Mouse (Mus musculus) neural tube, embryonic 12.5 days (tissue): ENCODE measurements at regions not wholly inside any gene's neighbourhood (a gene's known extent, or its start where the extent isn't known, plus 50 kb on each side); places are given as distances from the start of the nearest gene placed in this dataset.

Source experiments
- ATAC-seq: fragments of 200-750 bp; cut with Nextera tagmentation; 2 replicates; pipeline ENCODE4 v1.8.0; 2017; ENCODE audit warnings: low read depth, mild to moderate bottlenecking, moderate TSS enrichment, moderate library complexity; ENCODE audit not compliant: low FRiP score
- H3K27ac ChIP-seq: fragments of 300-500 bp; sonication (generic); 2 replicates; pipeline ENCODE4 v1.5.1; 2016
- H3K27me3 ChIP-seq: fragments of 300-500 bp; sonication (generic); replicated peaks from 2 replicates; pipeline ENCODE4 v1.6.1; 2016; ENCODE audit warnings: mild to moderate bottlenecking
- H3K36me3 ChIP-seq: fragments of 300-500 bp; sonication (generic); 2 replicates; pipeline ENCODE4 v1.6.1; 2016; ENCODE audit warnings: mild to moderate bottlenecking
- H3K4me1 ChIP-seq: fragments of 300-500 bp; sonication (generic); 2 replicates; pipeline ENCODE4 v1.6.1; 2016
- H3K4me2 ChIP-seq: fragments of 300-500 bp; sonication (generic); replicated peaks from 2 replicates; pipeline ENCODE4 v1.6.1; 2016; ENCODE audit warnings: mild to moderate bottlenecking
- H3K4me3 ChIP-seq: fragments of 300-500 bp; sonication (generic); 2 replicates; pipeline ENCODE4 v1.5.1; 2016
- H3K9ac ChIP-seq: fragments of 300-500 bp; sonication (generic); 2 replicates; pipeline ENCODE4 v1.6.1; 2016; ENCODE audit warnings: mild to moderate bottlenecking
- H3K9me3 ChIP-seq: fragments of 300-500 bp; sonication (generic); 2 replicates; pipeline ENCODE4 v1.6.1; 2016; ENCODE audit warnings: mild to moderate bottlenecking
- WGBS: fragments of 180-500 bp; shearing (Covaris S2); methylation state at CpG from one replicate; pipeline ENCODE4 v1.1.7; 2016; 5-methylcytosine and 5-hydroxymethylcytosine counted together

- no peak overlapping the region for H3K27ac ChIP-seq
- no peaks in the 10 kb centered on the region for H3K27me3 ChIP-seq
- ATAC-seq: no peak
- WGBS: 96% methylated on average over 1 of the region's 1 CpGs
- H3K9me3 ChIP-seq: no peaks in the 10 kb centered on the region
- no peak overlapping the region for H3K4me3 ChIP-seq
- no peak overlapping the region for H3K9ac ChIP-seq
- H3K4me2 ChIP-seq: no peak overlapping the region
- H3K36me3 ChIP-seq: no peaks in the 10 kb centered on the region
- no peaks in the 10 kb centered on the region for H3K4me1 ChIP-seq
These were observed 209.5 kb upstream of the Rag2 start for GRCm38 (mm10) chr2:101415002-101415401.

- Histone ChIP-seq H3K27me3 (no peaks in the 10 kb centered on the region), H3K36me3 (no peaks in the 10 kb centered on the region), H3K9me3 (no peaks in the 10 kb centered on the region), H3K4me3 (no peak overlapping the region), H3K4me2 (no peak overlapping the region), H3K27ac (no peak overlapping the region), H3K9ac (no peak overlapping the region), H3K4me1 (no peaks in the 10 kb centered on the region)
- WGBS: 63% methylated on average over 3 of the region's 3 CpGs
- no peak for ATAC-seq
These were observed 207.8 kb upstream of the Rag2 start for GRCm38 (mm10) chr2:101416702-101417101.

DNA sequence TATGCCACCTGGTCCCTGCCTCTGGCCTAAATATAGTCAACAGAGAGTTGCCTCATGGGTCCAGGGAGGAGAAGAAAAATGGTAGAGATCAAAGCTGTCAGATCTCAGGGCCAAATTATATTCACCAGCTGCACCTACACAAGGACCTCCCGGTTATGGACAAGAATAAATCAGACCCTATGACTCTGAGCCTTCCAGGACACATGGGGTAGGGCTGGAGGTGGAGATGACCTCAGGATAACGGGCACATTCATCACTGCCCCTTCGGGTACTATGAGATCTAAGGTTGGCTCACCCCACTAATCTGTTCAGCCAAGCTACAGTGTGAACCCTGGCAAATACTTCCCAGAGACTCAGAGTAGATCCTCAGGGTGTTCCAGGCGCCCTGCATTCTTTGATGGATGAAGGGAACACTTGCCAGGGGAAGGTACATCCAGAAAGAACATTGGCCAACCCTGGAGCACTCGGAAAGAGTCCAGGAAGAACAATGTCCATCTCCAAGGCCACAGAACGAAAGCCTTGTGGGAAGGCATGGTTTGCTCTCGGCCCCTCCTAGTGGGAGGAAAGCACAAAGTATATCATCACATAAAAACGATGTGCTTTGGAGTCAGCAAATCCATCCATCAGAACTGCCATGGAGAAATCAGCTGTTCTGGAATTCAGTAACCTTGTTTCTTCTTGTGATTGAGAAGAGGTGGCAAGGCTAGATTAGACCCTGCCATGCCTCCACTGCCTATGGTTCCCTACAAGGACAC lies 191.2 kb upstream of the Rag2 start:
- no peak overlapping the region for H3K4me3 ChIP-seq
- no peaks in the 10 kb centered on the region for H3K27me3 ChIP-seq
- no peak overlapping the region for H3K4me2 ChIP-seq
- ATAC-seq: no peak
- WGBS: 81% methylated on average over 8 of the region's 8 CpGs
- H3K4me1 ChIP-seq: no peaks in the 10 kb centered on the region
- H3K9me3 ChIP-seq: no peaks in the 10 kb centered on the region
- no peaks in the 10 kb centered on the region for H3K36me3 ChIP-seq
- H3K9ac ChIP-seq: no peak overlapping the region
- no peak overlapping the region for H3K27ac ChIP-seq

- 73% methylated on average over 5 of the region's 5 CpGs for WGBS
- Histone ChIP-seq H3K4me1 (no peaks in the 10 kb centered on the region), H3K9ac (no peak overlapping the region), H3K36me3 (no peaks in the 10 kb centered on the region), H3K27ac (no peak overlapping the region), H3K4me2 (no peak overlapping the region), H3K4me3 (no peak overlapping the region), H3K27me3 (no peaks in the 10 kb centered on the region), H3K9me3 (no peaks in the 10 kb centered on the region)
- ATAC-seq: no peak
These were observed 184.3 kb upstream of the Rag2 start for GRCm38 (mm10) chr2:101440231-101440630.

DNA sequence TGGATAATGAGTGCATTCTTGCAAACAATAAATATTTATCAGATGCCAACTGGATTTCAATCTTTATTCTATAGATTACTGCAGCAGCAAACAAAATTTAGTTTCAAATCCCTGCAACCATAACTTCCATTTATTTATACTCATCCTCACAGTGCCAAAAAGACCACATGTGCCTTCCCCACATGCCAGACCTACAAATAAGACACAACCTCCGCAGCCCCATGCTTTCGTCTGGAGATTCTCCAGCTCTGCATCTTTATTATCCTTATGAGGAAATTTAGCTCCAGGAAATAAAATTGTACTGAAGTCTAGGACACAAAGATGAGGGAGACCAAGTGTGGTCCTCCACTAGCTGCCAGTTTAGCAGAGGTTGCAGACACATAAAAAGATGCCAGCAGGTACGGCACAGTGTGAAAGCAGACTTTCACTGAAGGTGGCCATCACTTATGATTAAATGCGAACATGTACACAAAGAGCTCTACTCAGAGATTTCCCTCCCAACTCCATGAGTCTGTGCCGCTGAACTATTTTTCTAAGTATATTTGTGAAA lies 183.4 kb upstream of the Rag2 start:
- 86% methylated on average over 5 of the region's 5 CpGs for WGBS
- Histone ChIP-seq H3K9ac (no peak overlapping the region), H3K27ac (no peak overlapping the region), H3K4me1 (no peaks in the 10 kb centered on the region), H3K9me3 (no peaks in the 10 kb centered on the region), H3K27me3 (no peaks in the 10 kb centered on the region), H3K4me2 (no peak overlapping the region), H3K4me3 (no peak overlapping the region), H3K36me3 (no peaks in the 10 kb centered on the region)
- no peak for ATAC-seq

GRCm38 (mm10) chr2:101455591-101455990 lies 168.9 kb upstream of the Rag2 start:
- no peak overlapping the region for H3K27ac ChIP-seq

DNA sequence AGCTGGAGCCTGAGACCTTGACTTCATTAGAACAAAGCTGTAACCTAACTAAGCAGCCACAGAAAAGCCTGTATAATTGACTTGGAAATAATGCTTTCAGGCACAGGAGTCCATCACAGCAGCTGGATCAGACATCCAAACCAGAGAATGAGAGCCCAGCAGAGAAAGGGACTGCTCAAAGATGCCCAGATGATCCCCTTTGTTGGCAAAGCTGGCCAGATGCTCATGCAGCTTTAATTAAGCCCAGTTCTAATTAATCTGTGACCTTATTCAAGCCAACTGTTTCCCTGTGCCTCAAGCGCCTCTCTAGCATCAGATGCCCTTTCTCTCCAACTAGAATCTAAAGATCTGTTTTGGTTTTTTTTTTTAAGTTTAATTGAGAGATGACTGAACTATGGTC lies 165.6 kb upstream of the Rag2 start:
- ATAC-seq: no peak
- H3K27me3 ChIP-seq: no peaks in the 10 kb centered on the region
- H3K27ac ChIP-seq: no peak overlapping the region
- no peak overlapping the region for H3K9ac ChIP-seq
- no peak overlapping the region for H3K4me3 ChIP-seq
- no peaks in the 10 kb centered on the region for H3K4me1 ChIP-seq
- H3K36me3 ChIP-seq: no peaks in the 10 kb centered on the region
- H3K9me3 ChIP-seq: no peaks in the 10 kb centered on the region
- H3K4me2 ChIP-seq: no peak overlapping the region
- 90% methylated on average over 1 of the region's 1 CpGs for WGBS

More at GRCm38 (mm10) chr2:101455591-101455990, 168.9 kb upstream of the Rag2 start:
- Histone ChIP-seq H3K4me2 (no peak overlapping the region), H3K9ac (no peak overlapping the region), H3K4me1 (no peaks in the 10 kb centered on the region), H3K36me3 (no peaks in the 10 kb centered on the region), H3K27me3 (no peaks in the 10 kb centered on the region), H3K4me3 (no peak overlapping the region), H3K9me3 (no peaks in the 10 kb centered on the region)
- no peak for ATAC-seq
- 75% methylated on average over 5 of the region's 5 CpGs for WGBS

- Histone ChIP-seq H3K4me2 (no peak overlapping the region), H3K27me3 (no peaks in the 10 kb centered on the region), H3K4me1 (no peaks in the 10 kb centered on the region), H3K9ac (no peak overlapping the region), H3K4me3 (no peak overlapping the region), H3K36me3 (no peaks in the 10 kb centered on the region), H3K9me3 (no peaks in the 10 kb centered on the region), H3K27ac (no peak overlapping the region)
- WGBS: 97% methylated on average over 1 of the region's 1 CpGs
- ATAC-seq: no peak
These were observed 162.1 kb upstream of the Rag2 start for GRCm38 (mm10) chr2:101462450-101462849.

DNA sequence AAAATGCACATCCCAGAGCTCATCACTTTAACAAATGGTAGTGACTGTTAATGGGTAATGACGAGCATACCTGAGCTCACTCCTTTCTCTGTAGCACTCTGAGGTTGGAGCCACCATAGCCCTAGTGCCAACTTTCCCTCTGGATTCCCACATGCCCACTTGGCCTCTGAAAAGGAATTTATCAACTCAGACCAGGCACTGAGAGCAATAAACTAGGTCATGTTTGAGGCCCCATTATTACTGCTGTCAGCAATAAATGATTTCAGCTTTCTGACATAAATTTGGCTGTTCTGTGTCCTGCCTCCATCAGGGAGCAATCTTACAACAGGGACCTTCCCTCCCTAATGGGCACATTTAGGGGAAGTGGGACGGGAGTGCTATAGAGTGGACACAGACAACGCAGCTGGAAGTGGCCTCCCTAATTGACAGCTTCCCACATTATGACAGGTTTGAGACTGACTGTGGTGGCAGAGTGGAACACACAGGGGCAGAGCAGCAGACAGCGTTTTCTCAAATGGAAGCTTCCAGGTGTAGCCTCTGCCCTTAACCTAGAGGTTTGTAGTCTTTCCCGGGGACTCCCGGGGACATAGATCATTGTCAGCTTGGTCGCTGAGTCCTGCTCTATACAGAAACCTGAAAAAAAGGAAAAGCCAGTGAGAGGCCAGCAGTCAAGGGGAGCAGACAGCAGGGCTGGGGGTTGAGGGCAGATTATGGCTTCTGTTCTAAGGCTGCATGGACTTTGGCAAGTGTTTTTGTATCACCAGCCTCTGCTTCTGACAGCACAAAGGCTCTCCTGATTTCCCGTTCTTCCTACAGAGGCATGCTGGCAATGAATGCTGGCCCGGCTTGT lies 160.0 kb upstream of the Rag2 start:
- Histone ChIP-seq H3K4me1 (no peaks in the 10 kb centered on the region), H3K36me3 (no peaks in the 10 kb centered on the region), H3K9me3 (no peaks in the 10 kb centered on the region), H3K27ac (no peak overlapping the region), H3K4me2 (no peak overlapping the region), H3K27me3 (no peaks in the 10 kb centered on the region), H3K4me3 (no peak overlapping the region), H3K9ac (no peak overlapping the region)
- ATAC-seq: 0 out of 2 replicates have a peak, but pooled peaks have one; percentile 25
- 63% methylated on average over 9 of the region's 9 CpGs for WGBS

DNA sequence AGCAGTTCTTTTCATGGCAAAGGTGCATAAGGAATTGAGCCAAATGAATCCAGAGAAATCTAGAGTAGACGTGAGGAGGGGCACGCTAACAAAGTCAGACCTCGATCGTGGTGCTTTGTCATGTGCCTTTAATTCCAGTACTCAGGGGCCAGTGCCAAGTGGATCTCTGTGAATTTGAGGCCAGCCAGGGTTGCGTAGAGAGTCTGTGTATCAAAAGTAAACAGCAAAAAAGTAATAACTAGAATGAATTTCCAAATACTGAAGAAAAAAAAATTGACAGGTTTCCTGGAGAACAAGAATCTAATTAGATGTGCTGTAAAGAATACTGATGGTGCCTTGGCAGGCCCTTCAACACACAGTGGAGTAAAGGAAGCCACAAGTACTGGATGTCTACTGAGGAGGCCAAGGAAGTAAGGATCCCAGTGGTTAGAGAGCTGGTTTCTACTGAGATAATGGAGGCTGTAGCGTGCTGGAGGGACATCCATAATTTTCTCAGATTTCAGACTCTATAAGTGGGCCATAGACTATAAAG lies 153.9 kb upstream of the Rag2 start:
- no peak for ATAC-seq

GRCm38 (mm10) chr2:101472449-101473115 lies 151.9 kb upstream of the Rag2 start:
- WGBS: 33% methylated on average over 8 of the region's 8 CpGs
- Histone ChIP-seq H3K4me2 (no peak overlapping the region), H3K36me3 (no peaks in the 10 kb centered on the region), H3K27ac (no peak overlapping the region), H3K4me1 (no peaks in the 10 kb centered on the region), H3K4me3 (no peak overlapping the region), H3K9ac (no peak overlapping the region), H3K9me3 (no peaks in the 10 kb centered on the region), H3K27me3 (no peaks in the 10 kb centered on the region)
- peak; percentile 83 for ATAC-seq

More for the DNA sequence above, 153.9 kb upstream of the Rag2 start:
- H3K27me3 ChIP-seq: no peaks in the 10 kb centered on the region
- no peaks in the 10 kb centered on the region for H3K36me3 ChIP-seq
- no peaks in the 10 kb centered on the region for H3K4me1 ChIP-seq
- H3K4me3 ChIP-seq: no peak overlapping the region
- H3K4me2 ChIP-seq: no peak overlapping the region
- H3K9ac ChIP-seq: no peak overlapping the region
- no peaks in the 10 kb centered on the region for H3K9me3 ChIP-seq
- WGBS: 91% methylated on average over 6 of the region's 6 CpGs
- no peak overlapping the region for H3K27ac ChIP-seq

DNA sequence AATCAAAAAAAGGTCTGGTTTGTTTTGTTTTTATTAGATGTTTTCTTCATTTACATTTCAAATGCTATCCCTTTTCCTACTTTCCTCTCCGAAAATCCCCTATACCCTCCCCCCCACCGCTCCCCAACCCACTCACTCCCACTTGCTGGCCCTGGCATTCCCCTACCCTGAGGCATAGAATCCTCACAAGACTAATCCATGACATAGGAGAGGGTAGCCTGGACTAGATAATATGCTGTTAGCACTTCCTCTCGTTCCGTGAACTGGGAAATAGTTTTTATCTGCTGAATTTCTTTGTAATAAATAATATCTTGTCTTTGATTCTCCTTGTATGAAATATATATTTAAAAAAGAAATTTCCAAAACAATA lies 151.4 kb upstream of the Rag2 start:
- peak; percentile 70 for ATAC-seq
- H3K36me3 ChIP-seq: no peaks in the 10 kb centered on the region
- 86% methylated on average over 4 of the region's 4 CpGs for WGBS
- H3K4me1 ChIP-seq: no peaks in the 10 kb centered on the region
- no peaks in the 10 kb centered on the region for H3K27me3 ChIP-seq
- no peak overlapping the region for H3K9ac ChIP-seq
- no peaks in the 10 kb centered on the region for H3K9me3 ChIP-seq
- H3K27ac ChIP-seq: no peak overlapping the region
- H3K4me3 ChIP-seq: no peak overlapping the region
- H3K4me2 ChIP-seq: no peak overlapping the region
